In genomic region chr2:32761859-32762258, GRCm38 (mm10) we compare ENCODE assay signal across 31 mouse cellular contexts. TPM values are rescaled to one million over a fixed set of nuclear protein-coding genes. Genes with fewer than 3 reads are reported as not detected.
DNase-seq lines count a peak whose midpoint lies in the region; ATAC-seq lines count a peak whose summit lies in the region.
"Had no signal": no experiment of that assay in that cellular context is flagged by ENCODE, and none has a peak within 500 bp of the region (broad histone marks: within the 10 kb centered on the region; RNA-seq: fewer than 3 reads in every experiment).

No protein-coding gene starts in this region.

- no peak for DNase-seq in heart, adult 8-10 months (ENCODE audit: low spot score)
- DNase-seq in 3T3-L1 (ENCODE audit: low read depth, low spot score), result peak; percentile 40
- DNase-seq in Muller cell, postnatal 12 days (ENCODE audit: inconsistent ontology term), result peak; percentile 24
- no peak for DNase-seq in thymus, postnatal 10 days (ENCODE audit: low spot score in 2 of 2)
- DNase-seq: adrenal gland, adult 2 months; adrenal gland, postnatal 14 days; cerebellum, adult 11-12 months; cerebellum, adult 8-10 months; forebrain, postnatal 0 days; gastrocnemius, postnatal 10 days; gastrocnemius, postnatal 36 days; heart, adult 2 months; heart, postnatal 10 days; heart, postnatal 36 days had no signal

- no peaks in the 10 kb centered on the region for H3K27me3 ChIP-seq in heart, embryonic 13.5 days (replicated peaks)
- H3K27me3 ChIP-seq in kidney, embryonic 14.5 days (ENCODE audit: control insufficient read depth, insufficient read depth, low read length), result no peaks in the 10 kb centered on the region
- H3K27me3 ChIP-seq: embryonic facial prominence, embryonic 12.5 days; embryonic facial prominence, embryonic 15.5 days; heart, embryonic 15.5 days; Patski had no signal

- H3K27ac ChIP-seq in heart, embryonic 13.5 days (replicated peaks), result no peak overlapping the region
- no peak overlapping the region for H3K27ac ChIP-seq in kidney, embryonic 14.5 days (ENCODE audit: low read depth, low read length)
- H3K27ac ChIP-seq: embryonic facial prominence, embryonic 12.5 days; embryonic facial prominence, embryonic 15.5 days; heart, adult 2 months; heart, embryonic 15.5 days; hindbrain, embryonic 14.5 days; hindbrain, postnatal 0 days had no signal

- WGBS in heart, embryonic 13.5 days, result 76% methylated on average over 4 of the region's 4 CpGs
- 90% methylated on average over 4 of the region's 4 CpGs for WGBS in kidney, embryonic 14.5 days

- no peaks in the 10 kb centered on the region for H3K9me3 ChIP-seq in heart, embryonic 13.5 days
- H3K9me3 ChIP-seq in kidney, embryonic 14.5 days (ENCODE audit: control insufficient read depth, low read length), result no peaks in the 10 kb centered on the region
- H3K9me3 ChIP-seq: embryonic facial prominence, embryonic 12.5 days; embryonic facial prominence, embryonic 15.5 days; heart, embryonic 15.5 days had no signal

- peaks cover 42% of the 10 kb centered on the region for H3K36me3 ChIP-seq in heart, embryonic 13.5 days
- peaks cover 29% of the 10 kb centered on the region for H3K36me3 ChIP-seq in kidney, embryonic 14.5 days (ENCODE audit: control insufficient read depth, insufficient read depth, low read length)

- H3K4me2 ChIP-seq in heart, embryonic 13.5 days, result no peak overlapping the region
- H3K4me2 ChIP-seq in kidney, embryonic 14.5 days (replicated peaks; ENCODE audit: low read depth, low read length), result no peak overlapping the region
- H3K4me2 ChIP-seq: embryonic facial prominence, embryonic 12.5 days; embryonic facial prominence, embryonic 15.5 days; heart, embryonic 11.5 days; heart, embryonic 15.5 days; hindbrain, embryonic 14.5 days had no signal

- peaks cover 17% of the 10 kb centered on the region for H3K4me1 ChIP-seq in heart, embryonic 13.5 days
- no peaks in the 10 kb centered on the region for H3K4me1 ChIP-seq in kidney, embryonic 14.5 days (ENCODE audit: control insufficient read depth, insufficient read depth, low read length)

- no peak overlapping the region for H3K4me3 ChIP-seq in heart, embryonic 13.5 days
- H3K4me3 ChIP-seq in kidney, embryonic 14.5 days (ENCODE audit: low read length), result no peak overlapping the region
- H3K4me3 ChIP-seq: embryonic facial prominence, embryonic 12.5 days; embryonic facial prominence, embryonic 15.5 days; heart, adult 2 months; heart, embryonic 15.5 days had no signal

- H3K9ac ChIP-seq in heart, embryonic 13.5 days, result 0 out of 2 replicates have a peak overlapping the region, but pooled peaks have one; percentile 5
- H3K9ac ChIP-seq in kidney, embryonic 14.5 days (ENCODE audit: low read depth, low read length), result no peak overlapping the region
- H3K9ac ChIP-seq: embryonic facial prominence, embryonic 12.5 days; embryonic facial prominence, embryonic 15.5 days; forebrain, postnatal 0 days; heart, embryonic 15.5 days; hindbrain, embryonic 14.5 days had no signal

- no peak for ATAC-seq in heart, embryonic 13.5 days (ENCODE audit: extremely low read depth, insufficient number of reproducible peaks, low FRiP score, low TSS enrichment)
- no peak for ATAC-seq in kidney, embryonic 14.5 days (ENCODE audit: low FRiP score, low TSS enrichment)
- ATAC-seq: forebrain, embryonic 14.5 days; forebrain, postnatal 0 days; hindbrain, postnatal 0 days; inflammation-experienced regulatory T-cells, adult 6 months; intestine, embryonic 16.5 days; Patski had no signal

RNA-seq across cellular contexts. Expression of gene Tor2a, which starts 4.8 kb away (rescaled TPM):
- polyA plus RNA-seq in heart, embryonic 13.5 days (2015; fragmentation: Nextera tagmentation; extraction: Ambion mirVana), result 37.0 and 40.0 TPM in 2 replicates
- 10 to 100 TPM in 1 of 4 experiments, 1 to 10 TPM in 3; 7.8 to 10.1 (median 8.2) TPM for total RNA-seq in heart, adult 8-10 months (2022)
- polyA plus RNA-seq in kidney, embryonic 14.5 days (2014; fragmentation: Nextera tagmentation; extraction: Ambion mirVana), result 75.6 and 76.8 TPM in 2 replicates

RNA-seq across cellular contexts. Expression of gene Ttc16, which starts 13.6 kb away (rescaled TPM):
- polyA plus RNA-seq in heart, embryonic 13.5 days (2015; fragmentation: Nextera tagmentation; extraction: Ambion mirVana), result 0.11 and 0.17 TPM in 2 replicates
- total RNA-seq in heart, adult 8-10 months (2022), result under 1 TPM in 1 of 4 experiments, not detected in 3; 0.19 TPM
- polyA plus RNA-seq in kidney, embryonic 14.5 days (2014; fragmentation: Nextera tagmentation; extraction: Ambion mirVana), result 0.30 TPM in 1 of 2 replicates, not detected in the other
- total RNA-seq: adrenal gland, postnatal 14 days; common myeloid progenitor, adult 5-6 weeks; gastrocnemius, postnatal 36 days; heart, postnatal 10 days had no signal

RNA-seq across cellular contexts. Expression of gene Ptrh1, which starts 13.7 kb away (rescaled TPM):
- 3.9 and 4.4 TPM in 2 replicates for polyA plus RNA-seq in heart, embryonic 13.5 days (2015; fragmentation: Nextera tagmentation; extraction: Ambion mirVana)
- total RNA-seq in heart, adult 8-10 months (2022), result 1 to 10 TPM; 2.7 to 4.0 (median 3.2) TPM
- polyA plus RNA-seq in kidney, embryonic 14.5 days (2014; fragmentation: Nextera tagmentation; extraction: Ambion mirVana), result 3.3 and 5.8 TPM in 2 replicates

RNA-seq across cellular contexts. Expression of gene 6330409D20Rik, which starts 21.0 kb away (rescaled TPM):
- 0.18 and 0.28 TPM in 2 replicates for polyA plus RNA-seq in heart, embryonic 13.5 days (2015; fragmentation: Nextera tagmentation; extraction: Ambion mirVana)
- not detected for total RNA-seq in heart, adult 8-10 months (2022)
- not detected in 2 replicates for polyA plus RNA-seq in kidney, embryonic 14.5 days (2014; fragmentation: Nextera tagmentation; extraction: Ambion mirVana)
- total RNA-seq: adrenal gland, adult 2 months; adrenal gland, postnatal 14 days; common myeloid progenitor, adult 5-6 weeks; ES-E14; gastrocnemius, adult 18-20 months; gastrocnemius, postnatal 10 days; gastrocnemius, postnatal 36 days; granulocyte monocyte progenitor cell, adult 5-6 weeks; heart, adult 2 months; heart, postnatal 10 days; heart, postnatal 36 days had no signal
- polyA plus RNA-seq: adrenal gland, adult 2 months; heart, adult 2 months; intestine, embryonic 16.5 days; Patski had no signal

RNA-seq across cellular contexts. Expression of gene Cfap157, which starts 22.4 kb away (rescaled TPM):
- 0.20 and 0.45 TPM in 2 replicates for polyA plus RNA-seq in heart, embryonic 13.5 days (2015; fragmentation: Nextera tagmentation; extraction: Ambion mirVana)
- not detected for total RNA-seq in heart, adult 8-10 months (2022)
- 0.11 and 0.39 TPM in 2 replicates for polyA plus RNA-seq in kidney, embryonic 14.5 days (2014; fragmentation: Nextera tagmentation; extraction: Ambion mirVana)
- total RNA-seq: adrenal gland, adult 2 months; adrenal gland, postnatal 14 days; adrenal gland, postnatal 4 days; common myeloid progenitor, adult 5-6 weeks; ES-E14; gastrocnemius, adult 18-20 months; gastrocnemius, postnatal 10 days; gastrocnemius, postnatal 36 days; granulocyte monocyte progenitor cell, adult 5-6 weeks; heart, adult 2 months; heart, postnatal 36 days had no signal
- polyA plus RNA-seq: adrenal gland, adult 2 months had no signal

Comparison
In these comparisons a context has a peak if more than half of its experiments do, and no peak if none do; other contexts are left out.
1. DNase-seq: peak in 3T3-L1 (single experiment) and Muller cell, postnatal 12 days (single experiment); none in heart, adult 8-10 months (single experiment) and thymus, postnatal 10 days (0 of 2).